Mouse (Mus musculus) kidney, embryonic 15.5 days (tissue): ENCODE measurements around the gene Ppp1r12b. TPM values are rescaled to one million over a fixed set of nuclear protein-coding genes. Genes with fewer than 3 reads are reported as not detected.

Source experiments
- ATAC-seq: fragments of 200-750 bp; cut with Nextera tagmentation; replicated peaks from 2 replicates; pipeline ENCODE4 v1.8.0; 2017; ENCODE audit warnings: moderate TSS enrichment; ENCODE audit not compliant: low FRiP score
- H3K27ac ChIP-seq: fragments of 300-500 bp; sonication (generic); 2 replicates; pipeline ENCODE4 v1.5.1; 2015; ENCODE audit warnings: mild to moderate bottlenecking, inconsistent platforms
- H3K27me3 ChIP-seq: fragments of 300-500 bp; sonication (generic); 2 replicates; pipeline ENCODE4 v1.6.1; 2015; ENCODE audit warnings: inconsistent platforms
- H3K36me3 ChIP-seq: fragments of 300-500 bp; sonication (generic); 2 replicates; pipeline ENCODE4 v1.6.1; 2015; ENCODE audit warnings: inconsistent platforms
- H3K4me1 ChIP-seq: fragments of 300-500 bp; sonication (generic); 2 replicates; pipeline ENCODE4 v1.6.1; 2015; ENCODE audit warnings: inconsistent platforms
- H3K4me2 ChIP-seq: fragments of 300-500 bp; sonication (generic); 2 replicates; pipeline ENCODE4 v1.6.1; 2015; ENCODE audit warnings: moderate library complexity, mild to moderate bottlenecking, inconsistent platforms
- H3K4me3 ChIP-seq: fragments of 300-500 bp; sonication (generic); replicated peaks from 2 replicates; pipeline ENCODE4 v1.5.1; 2015; ENCODE audit warnings: mild to moderate bottlenecking, inconsistent platforms
- H3K9ac ChIP-seq: fragments of 300-500 bp; sonication (generic); 2 replicates; pipeline ENCODE4 v1.6.1; 2015; ENCODE audit warnings: mild to moderate bottlenecking, inconsistent platforms
- H3K9me3 ChIP-seq: fragments of 300-500 bp; sonication (generic); replicated peaks from 2 replicates; pipeline ENCODE4 v1.6.1; 2016; ENCODE audit warnings: inconsistent platforms
- WGBS: fragments of 180-500 bp; shearing (Covaris S2); methylation state at CpG from one replicate; pipeline ENCODE4 v1.1.7; 2015; ENCODE audit warnings: mixed read lengths; 5-methylcytosine and 5-hydroxymethylcytosine counted together
- microRNA-seq: library from miRNA; unstranded; fragments of <30 nt; microRNA quantifications from one replicate; pipeline ENCODE4, GENCODE M21; 2016
- polyA plus RNA-seq: library from polyadenylated mRNA; unstranded; fragments of >200 nt; fragmentation: Nextera tagmentation; extraction: Ambion mirVana; gene quantifications from 2 replicates; pipeline ENCODE4 v1.2.1, GENCODE M21; 2015

The Ppp1r12b gene
- polyA plus RNA-seq, 1 experiment from 2014 or later, result 6.7 TPM

DNA sequence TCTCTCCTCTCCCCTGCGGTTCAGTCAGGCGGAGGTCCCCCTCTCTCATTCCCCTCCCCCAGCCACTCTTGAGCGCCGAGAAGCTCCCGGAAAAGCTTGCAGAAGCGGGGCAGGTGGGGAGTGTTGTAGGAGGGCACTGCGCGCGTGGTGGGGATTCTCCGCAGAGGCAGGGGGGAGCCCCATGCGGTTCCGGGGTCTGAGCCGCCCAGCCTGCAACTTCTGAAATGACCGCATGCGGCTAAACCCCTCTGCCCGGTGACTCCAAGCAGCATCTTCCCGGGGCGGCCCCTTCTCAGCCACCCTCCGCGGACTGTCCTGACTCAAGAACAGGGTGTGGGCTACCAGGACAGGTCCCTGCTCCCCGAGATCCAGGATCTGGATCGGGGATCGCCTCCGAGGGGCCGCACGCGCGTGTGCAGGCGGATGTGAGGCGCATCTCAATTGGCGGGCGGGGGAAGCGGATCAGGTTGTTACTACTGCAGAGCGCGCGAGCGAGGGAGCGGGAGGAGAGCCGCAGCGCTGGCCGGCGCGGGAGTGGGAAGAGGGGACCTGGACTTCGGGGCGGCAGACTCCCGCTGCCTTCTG is 246.8 kb downstream of the Ppp1r12b start:
- peaks cover 54% of the 10 kb centered on the region for H3K4me1 ChIP-seq
- H3K4me2 ChIP-seq, result peak overlapping the region; percentile 98
- peak overlapping the region; percentile 57 for H3K4me3 ChIP-seq
- H3K9ac ChIP-seq, result peak overlapping the region; percentile 69
- peak; percentile 37 for ATAC-seq
- H3K27me3 ChIP-seq, result peaks cover 41% of the 10 kb centered on the region
- under 1% methylated on average over 46 of the region's 46 CpGs for WGBS
- peak overlapping the region; percentile 79 for H3K27ac ChIP-seq
- H3K9me3 ChIP-seq, result no peaks in the 10 kb centered on the region
- H3K36me3 ChIP-seq, result no peaks in the 10 kb centered on the region

DNA sequence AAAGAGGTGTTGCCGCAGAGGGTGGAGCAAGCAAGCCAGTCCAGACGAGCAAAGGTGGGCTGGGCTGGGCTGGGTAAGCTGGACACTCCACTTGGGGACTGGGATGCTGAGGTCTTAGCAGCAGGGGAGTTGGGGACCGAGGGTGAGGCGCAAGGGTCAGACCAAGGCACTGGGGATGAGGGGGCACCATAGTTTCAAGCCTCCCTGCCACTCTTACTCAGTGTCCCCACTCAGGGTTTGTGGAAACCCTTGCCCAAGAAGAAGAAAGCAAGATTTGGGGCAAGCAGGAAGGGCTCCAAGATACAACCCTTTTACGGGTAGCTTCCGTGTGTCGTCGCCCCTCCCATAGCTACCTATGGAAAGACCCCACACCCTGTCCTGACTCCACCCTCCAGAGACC is 247.5 kb downstream of the Ppp1r12b start:
- no peak; the same call in 1 of the 2 replicates for ATAC-seq
- 11% methylated on average over 8 of the region's 8 CpGs for WGBS
- H3K27ac ChIP-seq, result peak overlapping the region; percentile 61
- peaks cover 52% of the 10 kb centered on the region for H3K4me1 ChIP-seq
- no peaks in the 10 kb centered on the region for H3K36me3 ChIP-seq
- no peaks in the 10 kb centered on the region for H3K9me3 ChIP-seq
- peaks cover 41% of the 10 kb centered on the region for H3K27me3 ChIP-seq
- peak overlapping the region; percentile 57 for H3K4me3 ChIP-seq
- H3K4me2 ChIP-seq, result peak overlapping the region; percentile 98
- peak overlapping the region; percentile 69; the same call in 1 of the 2 replicates for H3K9ac ChIP-seq

DNA sequence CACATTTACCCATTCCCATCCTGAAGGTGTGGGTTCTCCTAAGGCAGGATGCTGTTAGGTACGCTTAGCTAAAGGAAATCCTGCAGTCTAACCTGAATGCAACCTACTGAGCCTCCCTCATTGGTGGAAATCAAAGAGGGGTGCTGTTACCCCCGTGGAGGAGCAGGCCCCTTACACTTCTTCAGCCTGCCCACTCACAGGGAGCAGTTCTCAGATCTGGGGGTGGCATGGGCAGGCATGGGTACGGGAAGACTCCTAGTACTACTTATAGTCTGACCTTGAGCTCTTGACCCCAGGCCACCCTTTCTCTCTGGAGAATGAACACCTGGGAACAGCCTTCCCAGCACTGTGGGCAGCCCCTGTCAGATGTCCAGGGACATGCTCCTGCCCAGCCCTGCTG is 248.2 kb downstream of the Ppp1r12b start:
- peaks cover 37% of the 10 kb centered on the region for H3K27me3 ChIP-seq
- H3K27ac ChIP-seq, result no peak overlapping the region
- no peak overlapping the region for H3K9ac ChIP-seq
- H3K4me1 ChIP-seq, result peaks cover 47% of the 10 kb centered on the region
- H3K9me3 ChIP-seq, result no peaks in the 10 kb centered on the region
- H3K4me2 ChIP-seq, result no peak overlapping the region
- no peak overlapping the region for H3K4me3 ChIP-seq
- WGBS, result 67% methylated on average over 3 of the region's 3 CpGs
- H3K36me3 ChIP-seq, result no peaks in the 10 kb centered on the region
- ATAC-seq, result no peak

DNA sequence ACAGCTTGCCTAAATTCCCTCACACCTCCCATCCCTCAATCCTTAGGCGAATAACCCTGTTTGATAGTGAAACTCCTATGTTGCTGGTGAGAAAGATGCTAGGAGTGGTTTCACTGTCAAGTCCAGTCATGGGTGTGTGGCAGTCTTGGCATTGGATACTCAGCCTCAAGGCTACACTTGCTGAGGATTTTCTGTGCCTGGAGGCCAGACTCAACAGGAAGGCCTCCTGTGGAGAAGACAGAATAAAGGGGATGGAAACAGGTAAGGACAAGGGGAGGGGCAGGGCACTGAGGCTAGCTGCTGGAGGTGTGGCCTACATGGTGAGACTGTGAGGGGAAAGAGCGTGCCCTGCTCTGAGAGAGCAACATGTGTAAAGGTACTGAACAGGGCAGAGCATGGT is 249.2 kb downstream of the Ppp1r12b start:
- no peak overlapping the region for H3K4me2 ChIP-seq
- no peak overlapping the region for H3K9ac ChIP-seq
- no peak for ATAC-seq
- H3K4me1 ChIP-seq, result peaks cover 47% of the 10 kb centered on the region
- peaks cover 37% of the 10 kb centered on the region for H3K27me3 ChIP-seq
- no peak overlapping the region for H3K27ac ChIP-seq
- H3K9me3 ChIP-seq, result no peaks in the 10 kb centered on the region
- no peaks in the 10 kb centered on the region for H3K36me3 ChIP-seq
- WGBS, result 77% methylated on average over 2 of the region's 2 CpGs
- no peak overlapping the region for H3K4me3 ChIP-seq

Small RNA genes lying within 50 kb of the gene (microRNA-seq; reads per million reads assigned to microRNA genes)
- not detected for gene Gm22232

Other genes starting within 250 kb of the Ppp1r12b start
- 44.2 TPM in 2 replicates for gene Ube2t, start 6.6 kb upstream of the Ppp1r12b start, polyA plus RNA-seq
- 0.98 and 1.1 TPM in 2 replicates for gene Lgr6, start 149.3 kb upstream of the Ppp1r12b start, polyA plus RNA-seq
- gene Ptpn7, start 176.8 kb upstream of the Ppp1r12b start, polyA plus RNA-seq, result 1.2 TPM in 2 replicates
- 45.3 and 52.3 TPM in 2 replicates for gene Arl8a, start 190.9 kb upstream of the Ppp1r12b start, polyA plus RNA-seq
- gene Gpr37l1, start 211.7 kb upstream of the Ppp1r12b start, polyA plus RNA-seq, result 0.09 TPM in 1 of 2 replicates, not detected in the other